Mouse (Mus musculus): ENCODE measurements around the gene Zc3h13. TPM values are rescaled to one million over a fixed set of nuclear protein-coding genes. Genes with fewer than 3 reads are reported as not detected.

Gene Zc3h13
- polyA plus RNA-seq, 1 experiment from 2014 or later, result 32.8 TPM

DNA sequence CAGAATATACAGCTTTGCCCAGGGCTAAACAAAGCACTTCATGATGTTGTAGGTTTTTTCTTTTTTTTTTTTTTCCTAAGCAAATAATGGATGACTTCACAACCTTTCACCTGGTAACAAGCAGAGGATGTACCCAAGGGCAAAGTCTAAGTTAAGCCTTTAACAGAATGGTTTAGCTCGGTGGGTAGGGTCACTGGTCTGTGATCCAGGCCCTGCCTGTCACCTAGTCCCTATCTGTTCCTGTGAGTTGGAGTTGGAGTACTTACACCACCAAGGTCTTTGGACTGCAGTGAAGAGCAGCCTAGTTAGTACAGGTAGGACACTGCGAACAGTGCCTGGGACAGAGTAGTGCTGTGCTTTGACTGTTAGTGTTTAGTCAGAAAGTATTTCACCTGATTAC lies 53.7 kb downstream of the Zc3h13 start:
- 91% methylated on average over 2 of the region's 2 CpGs for WGBS

DNA sequence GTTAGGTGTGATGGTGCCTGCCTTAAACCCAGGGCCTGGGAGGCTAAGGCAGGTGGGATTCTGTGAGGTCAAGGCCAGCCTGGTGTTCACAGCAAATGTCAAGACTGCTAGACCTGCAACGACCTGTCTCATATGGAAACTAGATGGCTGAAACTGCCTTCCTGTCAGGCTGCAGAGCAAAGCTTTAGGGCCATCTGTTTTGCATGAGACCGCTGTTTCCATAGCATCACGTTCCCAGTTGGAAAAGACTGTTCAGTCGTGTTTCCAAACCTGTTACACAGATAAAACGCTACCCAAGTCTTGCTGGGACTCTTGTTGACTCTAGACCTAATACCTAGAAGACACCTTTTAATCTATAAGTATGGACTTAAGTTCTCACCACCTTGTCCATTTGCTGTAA lies 61.9 kb downstream of the Zc3h13 start:
- no peak for DNase-seq (ENCODE audit: low spot score)
- no peaks in the 10 kb centered on the region for H3K27me3 ChIP-seq (ENCODE audit: low read depth, poor library complexity, severe bottlenecking)
- no peaks in the 10 kb centered on the region for H3K4me1 ChIP-seq
- WGBS, result 92% methylated on average over 5 of the region's 5 CpGs
- H3K27ac ChIP-seq (replicated peaks), result no peak overlapping the region
- peaks cover 39% of the 10 kb centered on the region for H3K36me3 ChIP-seq
- H3K9me3 ChIP-seq (replicated peaks), result no peaks in the 10 kb centered on the region
- H3K4me3 ChIP-seq, result no peak overlapping the region

More for the DNA sequence above, 53.7 kb downstream of the Zc3h13 start:
- Histone ChIP-seq H3K27me3 (ENCODE audit: low read depth, poor library complexity, severe bottlenecking) (no peaks in the 10 kb centered on the region), H3K9me3 (replicated peaks) (no peaks in the 10 kb centered on the region), H3K27ac (replicated peaks) (no peak overlapping the region), H3K4me3 (no peak overlapping the region), H3K4me1 (no peaks in the 10 kb centered on the region), H3K36me3 (peaks cover 67% of the 10 kb centered on the region)
- no peak for DNase-seq (ENCODE audit: low spot score)

DNA sequence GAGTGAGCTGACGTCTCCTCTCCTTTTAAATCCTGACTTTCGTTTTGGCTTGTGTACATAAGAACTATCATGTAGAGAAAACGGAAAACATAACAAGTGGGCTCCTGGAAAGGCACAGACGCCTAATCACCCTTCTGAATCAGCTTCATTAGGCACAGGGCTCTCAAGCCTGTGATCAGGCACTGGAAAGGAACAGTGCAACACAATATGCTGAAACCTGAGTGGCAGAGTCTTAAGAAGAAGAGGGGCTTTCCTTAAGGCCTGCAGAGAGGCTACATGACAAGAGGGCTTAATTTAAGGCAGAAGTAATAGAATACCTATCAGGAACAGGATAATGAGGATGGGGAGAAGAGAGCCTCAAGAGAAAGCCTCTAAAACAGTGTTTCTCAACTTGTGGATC lies 67.5 kb downstream of the Zc3h13 start:
- no peak overlapping the region for H3K4me3 ChIP-seq
- H3K9me3 ChIP-seq (replicated peaks), result no peaks in the 10 kb centered on the region
- H3K27ac ChIP-seq (replicated peaks), result no peak overlapping the region
- 52% methylated on average over 4 of the region's 4 CpGs for WGBS
- H3K27me3 ChIP-seq (ENCODE audit: low read depth, poor library complexity, severe bottlenecking), result no peaks in the 10 kb centered on the region
- H3K4me1 ChIP-seq, result no peaks in the 10 kb centered on the region
- H3K36me3 ChIP-seq, result 0 out of 2 replicates have a peak, but pooled peaks cover 2% of the 10 kb centered on the region
- DNase-seq (ENCODE audit: low spot score), result no peak

DNA sequence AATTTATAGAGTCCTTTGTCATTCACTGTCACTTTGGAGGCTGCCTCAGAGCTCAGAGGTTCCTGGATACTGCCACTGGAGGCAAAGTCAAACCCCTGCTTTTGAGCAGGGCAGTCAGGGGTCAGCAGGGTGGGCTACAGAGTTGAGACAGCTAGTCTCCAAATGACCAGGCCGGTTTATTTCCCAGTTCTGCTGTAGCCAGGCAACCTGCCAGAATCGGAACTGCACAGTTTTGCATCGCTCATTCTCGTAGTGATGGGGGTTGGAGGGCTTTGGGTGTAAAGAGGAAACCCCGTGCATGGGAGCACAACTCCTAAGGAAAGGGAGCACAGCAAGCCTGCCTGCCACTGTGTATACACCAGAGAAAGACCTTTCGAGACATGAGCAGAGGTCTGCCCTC lies 79.1 kb downstream of the Zc3h13 start:
- Histone ChIP-seq H3K9me3 (replicated peaks) (no peaks in the 10 kb centered on the region), H3K4me1 (peaks cover 11% of the 10 kb centered on the region), H3K4me3 (no peak overlapping the region), H3K36me3 (no peaks in the 10 kb centered on the region), H3K27ac (replicated peaks) (no peak overlapping the region), H3K27me3 (ENCODE audit: low read depth, poor library complexity, severe bottlenecking) (no peaks in the 10 kb centered on the region)
- WGBS, result 67% methylated on average over 6 of the region's 6 CpGs
- no peak for DNase-seq (ENCODE audit: low spot score)

DNA sequence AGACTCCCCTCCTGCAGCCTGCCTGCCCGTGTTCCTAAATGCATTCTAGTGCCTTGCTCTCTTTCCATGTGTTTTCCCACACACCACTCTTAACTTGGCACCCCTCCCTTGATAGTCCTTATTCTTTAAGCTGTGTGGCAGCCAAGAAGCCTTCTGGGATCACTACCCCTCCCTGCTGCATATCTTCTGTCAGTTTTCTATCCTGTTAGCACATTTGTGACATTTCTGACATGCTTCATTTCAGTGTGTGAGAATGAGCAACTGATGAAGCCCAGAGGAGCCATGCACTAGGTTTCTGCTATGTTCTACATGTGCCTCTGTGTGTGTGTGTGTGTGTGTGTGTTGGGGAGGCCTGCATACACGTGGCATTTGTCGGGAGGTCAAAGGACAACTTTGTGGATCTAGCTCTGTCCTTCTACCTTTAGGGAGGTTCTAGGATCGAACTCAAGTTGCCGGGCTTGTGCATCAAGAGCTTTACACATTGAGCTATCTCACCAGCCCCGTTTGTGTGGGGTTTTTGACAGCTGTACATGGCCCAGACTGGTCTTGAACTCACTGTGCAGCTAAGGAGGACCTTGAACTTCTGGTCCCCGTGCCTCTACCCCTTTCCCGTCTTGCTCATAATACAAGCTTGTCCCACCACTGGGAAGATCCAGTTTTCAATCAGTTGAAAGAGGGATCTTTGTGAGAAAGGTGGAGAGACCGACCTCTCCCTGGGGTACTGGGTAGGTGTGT lies 81.3 kb downstream of the Zc3h13 start:
- Histone ChIP-seq H3K27me3 (ENCODE audit: low read depth, poor library complexity, severe bottlenecking) (no peaks in the 10 kb centered on the region), H3K4me3 (no peak overlapping the region), H3K4me1 (peaks cover 11% of the 10 kb centered on the region), H3K27ac (replicated peaks) (no peak overlapping the region), H3K9me3 (replicated peaks) (no peaks in the 10 kb centered on the region), H3K36me3 (no peaks in the 10 kb centered on the region)
- WGBS, result 83% methylated on average over 9 of the region's 9 CpGs
- DNase-seq (ENCODE audit: low spot score), result no peak

DNA sequence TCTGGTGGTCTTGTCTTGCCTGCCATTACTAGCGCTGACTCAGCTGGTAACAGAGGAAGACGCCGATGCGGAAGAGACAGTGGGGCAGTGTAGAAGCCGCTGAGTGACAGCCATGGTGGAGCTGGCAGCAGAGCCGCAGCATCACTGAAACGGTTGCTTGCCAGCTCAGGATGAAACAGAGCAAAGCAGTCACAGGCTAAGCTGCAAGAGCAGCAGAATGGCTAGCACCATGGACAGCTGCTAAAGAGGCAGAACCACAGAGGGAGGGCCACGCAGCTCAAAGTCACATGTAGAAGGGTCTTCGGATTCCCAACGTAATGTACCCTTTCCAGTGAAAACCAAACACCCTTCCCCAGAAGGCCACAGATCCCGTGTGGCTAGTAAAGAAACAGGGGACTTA lies 82.6 kb downstream of the Zc3h13 start:
- no peak overlapping the region for H3K27ac ChIP-seq (replicated peaks)
- no peaks in the 10 kb centered on the region for H3K27me3 ChIP-seq (ENCODE audit: low read depth, poor library complexity, severe bottlenecking)
- H3K4me1 ChIP-seq, result peaks cover 11% of the 10 kb centered on the region
- DNase-seq (ENCODE audit: low spot score), result peak; percentile 33
- H3K9me3 ChIP-seq (replicated peaks), result no peaks in the 10 kb centered on the region
- no peak overlapping the region for H3K4me3 ChIP-seq
- H3K36me3 ChIP-seq, result no peaks in the 10 kb centered on the region
- WGBS, result 40% methylated on average over 11 of the region's 11 CpGs

DNA sequence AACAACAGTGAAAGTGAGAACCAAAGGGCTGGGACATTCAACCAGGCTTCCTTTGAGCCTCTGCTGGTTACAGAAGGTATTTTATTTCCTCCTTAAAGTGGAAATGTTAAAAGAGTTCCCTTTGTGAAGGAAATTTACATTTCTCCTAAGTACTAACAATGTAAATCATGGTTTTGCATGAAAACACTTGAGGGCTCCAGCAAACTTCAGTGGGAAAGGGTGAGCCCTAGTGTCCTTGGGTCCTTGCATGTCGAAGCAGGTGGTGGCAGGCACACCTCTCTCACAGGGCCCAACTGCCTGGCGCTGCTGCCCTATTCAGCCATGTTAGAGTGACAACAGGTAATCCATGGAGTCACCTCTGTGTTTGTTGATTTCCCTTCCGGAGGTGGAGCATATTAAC lies 83.3 kb downstream of the Zc3h13 start:
- WGBS, result 54% methylated on average over 3 of the region's 3 CpGs
- no peaks in the 10 kb centered on the region for H3K9me3 ChIP-seq (replicated peaks)
- H3K36me3 ChIP-seq, result no peaks in the 10 kb centered on the region
- no peak overlapping the region for H3K27ac ChIP-seq (replicated peaks)
- no peaks in the 10 kb centered on the region for H3K27me3 ChIP-seq (ENCODE audit: low read depth, poor library complexity, severe bottlenecking)
- DNase-seq (ENCODE audit: low spot score), result no peak
- H3K4me1 ChIP-seq, result peaks cover 11% of the 10 kb centered on the region
- H3K4me3 ChIP-seq, result no peak overlapping the region

DNA sequence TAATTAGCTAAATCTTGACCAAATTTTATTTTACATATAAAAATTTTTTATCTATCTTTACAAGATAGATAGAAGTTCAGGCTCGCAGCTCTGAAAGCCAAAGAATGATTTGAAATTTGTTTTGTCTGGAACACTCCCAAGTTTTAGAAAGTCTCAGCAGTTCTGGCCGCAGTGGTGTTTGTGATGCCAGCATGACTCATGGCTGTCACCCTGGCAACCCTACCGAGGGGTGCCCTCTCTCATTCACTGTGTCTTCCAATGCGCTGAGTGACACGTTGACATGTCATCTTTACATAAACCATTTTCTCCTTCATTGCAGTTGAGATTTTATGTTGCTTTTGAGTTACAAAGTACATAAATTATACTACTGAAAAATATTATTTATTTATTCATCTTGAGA lies 85.7 kb downstream of the Zc3h13 start:
- no peaks in the 10 kb centered on the region for H3K4me1 ChIP-seq
- H3K9me3 ChIP-seq (replicated peaks), result no peaks in the 10 kb centered on the region
- no peak for DNase-seq (ENCODE audit: low spot score)
- no peak overlapping the region for H3K27ac ChIP-seq (replicated peaks)
- no peak overlapping the region for H3K4me3 ChIP-seq
- WGBS, result 77% methylated on average over 5 of the region's 5 CpGs
- H3K36me3 ChIP-seq, result no peaks in the 10 kb centered on the region
- H3K27me3 ChIP-seq (ENCODE audit: low read depth, poor library complexity, severe bottlenecking), result no peaks in the 10 kb centered on the region

DNA sequence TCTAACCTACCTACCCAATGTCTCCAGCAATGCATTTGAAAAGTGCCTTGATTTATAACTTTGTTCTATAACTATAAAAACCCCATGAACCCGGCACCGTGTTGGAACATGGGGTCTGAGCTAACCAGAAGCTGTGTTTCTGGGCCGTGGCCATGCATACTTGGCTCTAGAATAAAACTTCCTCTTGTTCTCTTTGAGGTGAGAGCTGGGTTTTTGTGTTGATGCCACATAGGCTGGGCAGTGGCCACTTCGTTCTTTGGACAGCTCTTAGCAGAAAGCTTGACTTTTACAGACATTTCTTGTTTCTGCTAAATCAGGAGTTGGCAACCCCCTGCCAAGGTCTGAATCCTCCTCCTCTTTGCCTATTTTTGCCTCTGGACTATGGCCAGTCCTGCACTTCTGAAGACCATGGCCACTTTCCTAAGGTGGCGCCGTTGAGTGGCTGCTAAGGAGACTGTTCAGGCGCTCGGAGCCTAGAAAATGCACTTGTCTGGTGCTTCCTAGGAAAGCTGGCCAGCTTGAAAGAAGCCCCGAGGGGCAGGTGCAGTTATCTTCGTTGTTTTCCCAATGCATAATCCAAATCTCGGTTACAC lies 90.9 kb downstream of the Zc3h13 start:
- Histone ChIP-seq H3K27ac (replicated peaks) (no peak overlapping the region), H3K4me1 (peaks cover 17% of the 10 kb centered on the region), H3K36me3 (no peaks in the 10 kb centered on the region), H3K9me3 (replicated peaks) (no peaks in the 10 kb centered on the region), H3K4me3 (no peak overlapping the region), H3K27me3 (ENCODE audit: low read depth, poor library complexity, severe bottlenecking) (no peaks in the 10 kb centered on the region)
- no peak for DNase-seq (ENCODE audit: low spot score)
- WGBS, result 69% methylated on average over 11 of the region's 11 CpGs

DNA sequence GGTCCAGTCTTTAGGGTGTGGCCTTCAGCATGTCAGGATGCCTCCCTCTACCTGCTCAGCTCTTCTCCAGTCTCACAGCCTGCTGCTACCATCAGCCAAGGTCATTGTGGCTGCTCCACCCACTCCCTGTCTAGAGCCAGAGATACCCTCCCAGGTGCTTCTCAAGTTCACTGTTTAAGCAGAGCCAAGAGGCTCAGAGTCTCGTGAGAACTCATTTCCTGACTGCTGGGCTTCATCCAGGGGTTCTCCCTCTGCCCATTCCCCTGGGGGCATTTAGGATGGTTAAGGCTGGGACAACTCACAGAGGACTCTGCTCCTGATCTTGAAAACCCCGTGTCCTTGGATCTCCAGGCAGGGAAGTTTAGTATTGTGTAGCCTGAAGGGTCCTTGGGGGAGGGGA lies 92.1 kb downstream of the Zc3h13 start:
- no peak for DNase-seq (ENCODE audit: low spot score)
- H3K27me3 ChIP-seq (ENCODE audit: low read depth, poor library complexity, severe bottlenecking), result no peaks in the 10 kb centered on the region
- H3K36me3 ChIP-seq, result no peaks in the 10 kb centered on the region
- 64% methylated on average over 2 of the region's 2 CpGs for WGBS
- no peaks in the 10 kb centered on the region for H3K9me3 ChIP-seq (replicated peaks)
- no peak overlapping the region for H3K4me3 ChIP-seq
- H3K27ac ChIP-seq (replicated peaks), result no peak overlapping the region
- peaks cover 17% of the 10 kb centered on the region for H3K4me1 ChIP-seq

DNA sequence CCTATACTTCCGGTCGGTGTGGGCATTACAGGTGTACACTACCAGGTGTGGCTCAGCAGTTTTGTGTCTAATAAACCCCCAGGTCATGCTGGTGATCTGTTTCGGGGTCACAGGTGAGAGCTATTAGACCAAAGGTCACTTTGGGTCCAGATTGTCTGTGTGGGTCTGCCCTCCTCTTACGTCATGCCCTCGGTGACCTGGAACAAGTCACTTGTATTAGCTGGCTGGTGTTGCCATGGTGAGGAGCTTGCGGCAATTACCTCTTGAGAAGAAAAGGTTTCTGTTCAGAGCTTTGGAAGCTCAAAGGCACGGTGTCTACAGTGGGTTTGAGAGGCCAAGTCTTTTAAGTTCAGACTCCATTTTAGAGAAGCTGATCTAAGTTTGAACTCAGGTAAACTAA lies 93.4 kb downstream of the Zc3h13 start:
- H3K4me3 ChIP-seq, result no peak overlapping the region
- peaks cover 17% of the 10 kb centered on the region for H3K4me1 ChIP-seq
- H3K27me3 ChIP-seq (ENCODE audit: low read depth, poor library complexity, severe bottlenecking), result no peaks in the 10 kb centered on the region
- H3K36me3 ChIP-seq, result no peaks in the 10 kb centered on the region
- H3K27ac ChIP-seq (replicated peaks), result no peak overlapping the region
- H3K9me3 ChIP-seq (replicated peaks), result no peaks in the 10 kb centered on the region
- DNase-seq (ENCODE audit: low spot score), result no peak
- 49% methylated on average over 7 of the region's 7 CpGs for WGBS

Measured in midbrain, embryonic 10.5 days (tissue).